ENCODE assay signal across 13 mouse cellular contexts in genomic region chr6:148467170-148467921, GRCm38 (mm10). TPM values are rescaled to one million over a fixed set of nuclear protein-coding genes. Genes with fewer than 3 reads are reported as not detected.
DNase-seq lines count a peak whose midpoint lies in the region; ATAC-seq and TF ChIP-seq lines count a peak whose summit lies in the region.
"Had no signal": no experiment of that assay in that cellular context is flagged by ENCODE, and none has a peak within 500 bp of the region (broad histone marks: within the 10 kb centered on the region; RNA-seq: fewer than 3 reads in every experiment).

No protein-coding gene starts in this region.

- no peak for TF ChIP-seq CTCF in hindbrain, postnatal 0 days (IDR thresholded peaks at IDR 0.05; ENCODE audit: low read depth)

- no peak overlapping the region for H3K4me2 ChIP-seq in midbrain, embryonic 12.5 days (replicated peaks)
- H3K4me2 ChIP-seq in midbrain, embryonic 14.5 days (ENCODE audit: low read length) = no peak overlapping the region
- no peak overlapping the region for H3K4me2 ChIP-seq in hindbrain, postnatal 0 days (ENCODE audit: low read depth, low read length)
- H3K4me2 ChIP-seq: limb, embryonic 15.5 days had no signal

- H3K9me3 ChIP-seq in midbrain, embryonic 12.5 days = no peaks in the 10 kb centered on the region
- no peaks in the 10 kb centered on the region for H3K9me3 ChIP-seq in midbrain, embryonic 14.5 days (ENCODE audit: control insufficient read depth, low read length)
- no peaks in the 10 kb centered on the region for H3K9me3 ChIP-seq in hindbrain, postnatal 0 days (ENCODE audit: low read length)
- H3K9me3 ChIP-seq: limb, embryonic 15.5 days had no signal

- no peak overlapping the region for H3K9ac ChIP-seq in midbrain, embryonic 12.5 days (replicated peaks)
- no peak overlapping the region for H3K9ac ChIP-seq in midbrain, embryonic 14.5 days (replicated peaks; ENCODE audit: low read length)
- no peak overlapping the region for H3K9ac ChIP-seq in hindbrain, postnatal 0 days (replicated peaks; ENCODE audit: low read length)
- H3K9ac ChIP-seq: forebrain, postnatal 0 days; limb, embryonic 15.5 days had no signal

- no peaks in the 10 kb centered on the region for H3K4me1 ChIP-seq in midbrain, embryonic 12.5 days
- no peaks in the 10 kb centered on the region for H3K4me1 ChIP-seq in midbrain, embryonic 14.5 days (ENCODE audit: control insufficient read depth, insufficient read depth, low read length)
- no peaks in the 10 kb centered on the region for H3K4me1 ChIP-seq in hindbrain, postnatal 0 days (ENCODE audit: insufficient read depth, low read length)

- WGBS in midbrain, embryonic 12.5 days = 38% methylated on average over 3 of the region's 3 CpGs
- 27% methylated on average over 3 of the region's 3 CpGs for WGBS in midbrain, embryonic 14.5 days
- 32% methylated on average over 3 of the region's 3 CpGs for WGBS in hindbrain, postnatal 0 days

- no peaks in the 10 kb centered on the region for H3K27me3 ChIP-seq in midbrain, embryonic 12.5 days
- H3K27me3 ChIP-seq in midbrain, embryonic 14.5 days (ENCODE audit: control insufficient read depth, insufficient read depth, low read length) = no peaks in the 10 kb centered on the region
- H3K27me3 ChIP-seq in hindbrain, postnatal 0 days (ENCODE audit: insufficient read depth, low read length) = no peaks in the 10 kb centered on the region
- H3K27me3 ChIP-seq: limb, embryonic 15.5 days had no signal

- no peak overlapping the region for H3K27ac ChIP-seq in midbrain, embryonic 12.5 days (replicated peaks)
- no peak overlapping the region for H3K27ac ChIP-seq in midbrain, embryonic 14.5 days (replicated peaks; ENCODE audit: low read depth, low read length)
- H3K27ac ChIP-seq in hindbrain, postnatal 0 days = no peak overlapping the region
- H3K27ac ChIP-seq: limb, embryonic 15.5 days had no signal

- no peaks in the 10 kb centered on the region for H3K36me3 ChIP-seq in midbrain, embryonic 12.5 days
- no peaks in the 10 kb centered on the region for H3K36me3 ChIP-seq in midbrain, embryonic 14.5 days (ENCODE audit: control insufficient read depth, insufficient read depth, low read length)
- H3K36me3 ChIP-seq in hindbrain, postnatal 0 days (ENCODE audit: insufficient read depth, low read length) = no peaks in the 10 kb centered on the region
- H3K36me3 ChIP-seq: limb, embryonic 15.5 days had no signal

- peak; percentile 12 for DNase-seq in adrenal gland, postnatal 10 days
- no peak for DNase-seq in adrenal gland, adult 18-20 months (ENCODE audit: low spot score in 2 of 2)
- no peak for DNase-seq in midbrain, embryonic 14.5 days
- DNase-seq in hindbrain, postnatal 0 days (ENCODE audit: low spot score) = peak; percentile 9
- DNase-seq in skeletal muscle tissue, adult 2 months (ENCODE audit: low read depth, low spot score) = peak; percentile 59
- DNase-seq in frontal cortex, adult 2 months (ENCODE audit: extremely low spot score in 1 of 2, low spot score in 1 of 2) = no peak
- no peak for DNase-seq in cerebellum, adult 11 months
- DNase-seq: cerebellum, adult 18-20 months; forebrain, postnatal 0 days had no signal

- ATAC-seq in midbrain, embryonic 12.5 days (ENCODE audit: low FRiP score, low read depth) = peak; percentile 60; the same call in 1 of the 2 replicates
- ATAC-seq in midbrain, embryonic 14.5 days (ENCODE audit: low FRiP score, low TSS enrichment) = no peak
- ATAC-seq in hindbrain, postnatal 0 days = no peak
- ATAC-seq: forebrain, postnatal 0 days; inflammation-experienced regulatory T-cells, adult 6 months had no signal

- no peak overlapping the region for H3K4me3 ChIP-seq in midbrain, embryonic 12.5 days
- H3K4me3 ChIP-seq in midbrain, embryonic 14.5 days (replicated peaks; ENCODE audit: low read depth, low read length) = no peak overlapping the region
- no peak overlapping the region for H3K4me3 ChIP-seq in hindbrain, postnatal 0 days (ENCODE audit: low read length)
- H3K4me3 ChIP-seq: limb, embryonic 15.5 days; myocyte had no signal

RNA-seq across cellular contexts. Expression of gene Tmtc1, which starts 23.2 kb away (rescaled TPM):
- 10 to 100 TPM in 1 of 2 experiments, 1 to 10 TPM in 1; 8.5 to 15.2 TPM for total RNA-seq in adrenal gland, postnatal 10 days (2021)
- total RNA-seq in adrenal gland, adult 18-20 months (2021) = 10 to 100 TPM; 12.3 to 12.9 TPM
- polyA plus RNA-seq in midbrain, embryonic 12.5 days (2016; fragmentation: Nextera tagmentation; extraction: Ambion mirVana) = 2.4 and 3.2 TPM in 2 replicates
- polyA plus RNA-seq in midbrain, embryonic 14.5 days (2014; fragmentation: Nextera tagmentation; extraction: Ambion mirVana) = 2.4 and 3.1 TPM in 2 replicates
- total RNA-seq in hindbrain, postnatal 0 days (2014; rRNA removed) = 35.1 and 45.4 TPM in 2 replicates
- 2.4 and 3.0 TPM in 2 replicates for polyA plus RNA-seq in hindbrain, postnatal 0 days (2015; fragmentation: Nextera tagmentation; extraction: Ambion mirVana)
- polyA plus RNA-seq in frontal cortex, adult 2 months (2012; rRNA removed) = 32.2 and 38.0 TPM in 2 replicates

Comparison
In these comparisons a context has a peak if more than half of its experiments do, and no peak if none do; other contexts are left out.
1. DNase-seq: peak in adrenal gland, postnatal 10 days (single experiment), hindbrain, postnatal 0 days (single experiment) and skeletal muscle tissue, adult 2 months (single experiment); none in adrenal gland, adult 18-20 months (0 of 2), midbrain, embryonic 14.5 days (single experiment), frontal cortex, adult 2 months (0 of 2) and cerebellum, adult 11 months (single experiment).